Mouse (Mus musculus): Measurements from ENCODE around the gene Map4k3.

The Map4k3 gene

GRCm38 (mm10) chr17:80559745-80560144 lies 168.5 kb downstream of the Map4k3 start:
- H3K4me1 ChIP-seq (replicated peaks; ENCODE audit: low read depth, low read length): peaks cover 33% of the 10 kb centered on the region
- no peaks in the 10 kb centered on the region for H3K27me3 ChIP-seq (ENCODE audit: insufficient read depth, low read length)
- H3K36me3 ChIP-seq (ENCODE audit: insufficient read depth, low read length): no peaks in the 10 kb centered on the region
- H3K4me3 ChIP-seq (replicated peaks; ENCODE audit: low read length): no peak overlapping the region
- TF ChIP-seq CTCF (conservative IDR thresholded peaks at IDR 0.05; ENCODE audit: low read length) (peak; percentile 41), POU5F1 (IDR thresholded peaks at IDR 0.05; ENCODE audit: borderline replicate concordance, low read length) (no peak), NANOG (IDR thresholded peaks at IDR 0.05; ENCODE audit: borderline replicate concordance, low read length) (no peak)
- H3K9me3 ChIP-seq (ENCODE audit: low read length): peaks cover 2% of the 10 kb centered on the region

- Histone ChIP-seq H3K4me1 (replicated peaks; ENCODE audit: low read depth, low read length) (peaks cover 38% of the 10 kb centered on the region), H3K4me3 (replicated peaks; ENCODE audit: low read length) (peak overlapping the region; percentile 66), H3K27me3 (ENCODE audit: insufficient read depth, low read length) (no peaks in the 10 kb centered on the region), H3K36me3 (ENCODE audit: insufficient read depth, low read length) (no peaks in the 10 kb centered on the region), H3K9me3 (ENCODE audit: low read length) (no peaks in the 10 kb centered on the region)
- no peak for TF ChIP-seq POU5F1 (IDR thresholded peaks at IDR 0.05; ENCODE audit: borderline replicate concordance, low read length)
- TF ChIP-seq CTCF (conservative IDR thresholded peaks at IDR 0.05; ENCODE audit: low read length): peak; percentile 38
Measured at GRCm38 (mm10) chr17:80559050-80559449, 169.2 kb downstream of the Map4k3 start.

- peaks cover 41% of the 10 kb centered on the region for H3K4me1 ChIP-seq (replicated peaks; ENCODE audit: low read depth, low read length)
- H3K9me3 ChIP-seq (ENCODE audit: low read length): no peaks in the 10 kb centered on the region
- peak overlapping the region; percentile 66 for H3K4me3 ChIP-seq (replicated peaks; ENCODE audit: low read length)
- H3K36me3 ChIP-seq (ENCODE audit: insufficient read depth, low read length): no peaks in the 10 kb centered on the region
- no peaks in the 10 kb centered on the region for H3K27me3 ChIP-seq (ENCODE audit: insufficient read depth, low read length)
- TF ChIP-seq CTCF (conservative IDR thresholded peaks at IDR 0.05; ENCODE audit: low read length): no peak
- no peak for TF ChIP-seq NANOG (IDR thresholded peaks at IDR 0.05; ENCODE audit: borderline replicate concordance, low read length)
- no peak for TF ChIP-seq POU5F1 (IDR thresholded peaks at IDR 0.05; ENCODE audit: borderline replicate concordance, low read length)
Measured at GRCm38 (mm10) chr17:80558583-80558982, 169.7 kb downstream of the Map4k3 start.

GRCm38 (mm10) chr17:80557461-80557860 lies 170.8 kb downstream of the Map4k3 start:
- Histone ChIP-seq H3K27me3 (ENCODE audit: insufficient read depth, low read length) (no peaks in the 10 kb centered on the region), H3K9me3 (ENCODE audit: low read length) (no peaks in the 10 kb centered on the region), H3K36me3 (ENCODE audit: insufficient read depth, low read length) (no peaks in the 10 kb centered on the region), H3K4me1 (replicated peaks; ENCODE audit: low read depth, low read length) (peaks cover 39% of the 10 kb centered on the region), H3K4me3 (replicated peaks; ENCODE audit: low read length) (no peak overlapping the region)
- TF ChIP-seq CTCF (conservative IDR thresholded peaks at IDR 0.05; ENCODE audit: low read length) (peak; percentile 71), NANOG (IDR thresholded peaks at IDR 0.05; ENCODE audit: borderline replicate concordance, low read length) (no peak)

GRCm38 (mm10) chr17:80553318-80554270 lies 174.7 kb downstream of the Map4k3 start:
- H3K4me3 ChIP-seq (replicated peaks; ENCODE audit: low read length): peak overlapping the region; percentile 87
- no peak for TF ChIP-seq POU5F1 (IDR thresholded peaks at IDR 0.05; ENCODE audit: borderline replicate concordance, low read length)
- TF ChIP-seq NANOG (IDR thresholded peaks at IDR 0.05; ENCODE audit: borderline replicate concordance, low read length): no peak
- peak; percentile 67 for TF ChIP-seq CTCF (conservative IDR thresholded peaks at IDR 0.05; ENCODE audit: low read length)
- H3K36me3 ChIP-seq (ENCODE audit: insufficient read depth, low read length): no peaks in the 10 kb centered on the region
- H3K27me3 ChIP-seq (ENCODE audit: insufficient read depth, low read length): no peaks in the 10 kb centered on the region
- no peaks in the 10 kb centered on the region for H3K9me3 ChIP-seq (ENCODE audit: low read length)
- peaks cover 24% of the 10 kb centered on the region for H3K4me1 ChIP-seq (replicated peaks; ENCODE audit: low read depth, low read length)

GRCm38 (mm10) chr17:80552653-80553052 lies 175.6 kb downstream of the Map4k3 start:
- Histone ChIP-seq H3K4me1 (replicated peaks; ENCODE audit: low read depth, low read length) (peaks cover 18% of the 10 kb centered on the region), H3K36me3 (ENCODE audit: insufficient read depth, low read length) (no peaks in the 10 kb centered on the region), H3K27me3 (ENCODE audit: insufficient read depth, low read length) (no peaks in the 10 kb centered on the region), H3K9me3 (ENCODE audit: low read length) (no peaks in the 10 kb centered on the region), H3K4me3 (replicated peaks; ENCODE audit: low read length) (no peak overlapping the region)
- TF ChIP-seq NANOG (IDR thresholded peaks at IDR 0.05; ENCODE audit: borderline replicate concordance, low read length): no peak
- TF ChIP-seq CTCF (conservative IDR thresholded peaks at IDR 0.05; ENCODE audit: low read length): no peak
- no peak for TF ChIP-seq POU5F1 (IDR thresholded peaks at IDR 0.05; ENCODE audit: borderline replicate concordance, low read length)

GRCm38 (mm10) chr17:80550981-80551380 lies 177.3 kb downstream of the Map4k3 start:
- Histone ChIP-seq H3K36me3 (ENCODE audit: insufficient read depth, low read length) (no peaks in the 10 kb centered on the region), H3K4me3 (replicated peaks; ENCODE audit: low read length) (no peak overlapping the region), H3K9me3 (ENCODE audit: low read length) (no peaks in the 10 kb centered on the region), H3K27me3 (ENCODE audit: insufficient read depth, low read length) (no peaks in the 10 kb centered on the region), H3K4me1 (replicated peaks; ENCODE audit: low read depth, low read length) (peaks cover 18% of the 10 kb centered on the region)
- no peak for TF ChIP-seq POU5F1 (IDR thresholded peaks at IDR 0.05; ENCODE audit: borderline replicate concordance, low read length)
- TF ChIP-seq CTCF (conservative IDR thresholded peaks at IDR 0.05; ENCODE audit: low read length): no peak
- no peak for TF ChIP-seq NANOG (IDR thresholded peaks at IDR 0.05; ENCODE audit: borderline replicate concordance, low read length)

- Histone ChIP-seq H3K36me3 (ENCODE audit: insufficient read depth, low read length) (no peaks in the 10 kb centered on the region), H3K27me3 (ENCODE audit: insufficient read depth, low read length) (peaks cover 3% of the 10 kb centered on the region; the same call in 1 of the 2 replicates), H3K9me3 (ENCODE audit: low read length) (no peaks in the 10 kb centered on the region), H3K4me3 (replicated peaks; ENCODE audit: low read length) (no peak overlapping the region), H3K4me1 (replicated peaks; ENCODE audit: low read depth, low read length) (peaks cover 22% of the 10 kb centered on the region)
- TF ChIP-seq CTCF (conservative IDR thresholded peaks at IDR 0.05; ENCODE audit: low read length): no peak
- no peak for TF ChIP-seq NANOG (IDR thresholded peaks at IDR 0.05; ENCODE audit: borderline replicate concordance, low read length)
- no peak for TF ChIP-seq POU5F1 (IDR thresholded peaks at IDR 0.05; ENCODE audit: borderline replicate concordance, low read length)
Measured at GRCm38 (mm10) chr17:80546846-80547245, 181.4 kb downstream of the Map4k3 start.
